Mouse (Mus musculus) kidney, adult 2 months (tissue): ENCODE results near the gene Olfr18.

ENCODE experiments used
- CTCF ChIP-seq: fragments of 200-500 bp; conservative IDR thresholded peaks from 2 replicates; pipeline ENCODE4 v1.5.1; 2011; ENCODE audit warnings: low read depth, mild to moderate bottlenecking, control low read depth, low read length, moderate library complexity, mixed read lengths; ENCODE audit not compliant: insufficient read depth, insufficient read length
- POLR2A ChIP-seq: fragments of 200-500 bp; IDR thresholded peaks from one replicate; pipeline ENCODE4 v1.6.1; 2011; ENCODE audit warnings: low read depth, low read length, control low read depth

DNA sequence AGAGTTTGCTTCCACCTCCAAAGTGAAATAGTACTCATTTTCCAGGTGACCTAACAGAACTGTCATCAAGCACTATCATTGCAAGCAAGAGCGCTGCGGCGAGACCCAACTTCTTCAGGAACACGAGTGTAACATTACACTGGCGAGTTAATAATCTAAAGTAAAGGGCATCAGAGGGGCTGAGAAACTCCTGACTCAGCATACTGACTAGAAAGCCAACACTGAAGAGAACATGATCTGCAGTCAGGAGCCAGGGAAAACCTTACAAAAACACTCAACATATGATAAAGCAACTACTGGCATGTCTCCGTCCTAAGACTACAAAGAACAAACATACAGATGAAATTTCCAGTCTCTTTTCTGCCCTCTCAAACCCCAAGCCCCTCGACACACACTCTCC, 47.8 kb upstream of the Olfr18 start:
- TF ChIP-seq CTCF (no peak), POLR2A (no peak)
